8 mouse cellular contexts compared by ENCODE assay signal in genomic region chr2:132485454-132485853, GRCm38 (mm10).
DNase-seq lines count a peak whose midpoint lies in the region; TF ChIP-seq lines count a peak whose summit lies in the region.

No protein-coding gene starts in this region.

- H3K4me3 ChIP-seq in heart, embryonic 10.5 days, result no peak overlapping the region
- H3K4me3 ChIP-seq in MEL (ENCODE audit: control insufficient read depth in 1 of 2, insufficient read depth in 1 of 2, low read depth in 2 of 2, low read length in 2 of 2), result no peak overlapping the region

- H3K79me2 ChIP-seq in MEL (ENCODE audit: control insufficient read depth, insufficient read depth, low read length, poor library complexity), result no peaks in the 10 kb centered on the region

- TF ChIP-seq EP300 in MEL (IDR thresholded peaks at IDR 0.05; ENCODE audit: low read depth in 1 of 2, low read length in 2 of 2), result no peak

- H3K27ac ChIP-seq in heart, embryonic 10.5 days, result no peak overlapping the region
- H3K27ac ChIP-seq in MEL (ENCODE audit: control insufficient read depth, low read depth, low read length), result no peak overlapping the region

- H3K9me3 ChIP-seq in heart, embryonic 10.5 days, result no peaks in the 10 kb centered on the region
- no peaks in the 10 kb centered on the region for H3K9me3 ChIP-seq in MEL (replicated peaks; ENCODE audit: insufficient read depth, low read length)

- H3K4me1 ChIP-seq in heart, embryonic 10.5 days, result no peaks in the 10 kb centered on the region
- H3K4me1 ChIP-seq in MEL (ENCODE audit: control insufficient read depth in 1 of 2, insufficient read depth in 2 of 2, low read length in 2 of 2), result no peaks in the 10 kb centered on the region; a peak in 2 of 4 replicates

- TF ChIP-seq CTCF in MEL (IDR thresholded peaks at IDR 0.05 in 2 of 3, conservative IDR thresholded peaks at IDR 0.05 in 1 of 3; ENCODE audit: control insufficient read depth in 1 of 3, insufficient read depth in 1 of 3, low read depth in 2 of 3, low read length in 3 of 3, poor library complexity in 1 of 3, severe bottlenecking in 1 of 3), result peak; percentile 81 to 87 (median 83)

- H3K36me3 ChIP-seq in heart, embryonic 10.5 days, result no peaks in the 10 kb centered on the region
- H3K36me3 ChIP-seq in MEL (ENCODE audit: control insufficient read depth in 1 of 2, insufficient read depth in 2 of 2, low read length in 2 of 2), result peaks cover 0 to 5% of the 10 kb centered on the region in 2 experiments; a peak in 1 of 4 replicates

- no peak for TF ChIP-seq POLR2A in MEL (IDR thresholded peaks at IDR 0.05; ENCODE audit: control insufficient read depth in 1 of 2, insufficient read depth in 1 of 2, low read depth in 1 of 2, low read length in 2 of 2, poor library complexity in 1 of 2)

- peak; percentile 78 for TF ChIP-seq RAD21 in MEL (IDR thresholded peaks at IDR 0.05; ENCODE audit: low read depth, low read length)

- no peak overlapping the region for H3K9ac ChIP-seq in MEL (ENCODE audit: control insufficient read depth, low read depth, low read length, poor library complexity, severe bottlenecking)

- WGBS in heart, embryonic 10.5 days, result 2% methylated on average over 1 of the region's 1 CpGs

- peak; percentile 46 for DNase-seq in heart, adult 8-10 months (ENCODE audit: low spot score)
- DNase-seq in heart, embryonic 10.5 days (ENCODE audit: low spot score), result no peak
- peak; percentile 53 for DNase-seq in MEL (ENCODE audit: low read depth, low spot score)
- DNase-seq in cerebellum, adult 8-10 months, result peak; percentile 75
- peak; percentile 13 to 58 for DNase-seq in frontal cortex, postnatal 14 days (ENCODE audit: low spot score in 2 of 2)
- peak; percentile 68 to 70 for DNase-seq in kidney, postnatal 4 days
- DNase-seq in lung, postnatal 10 days, result peak; percentile 71
- peak; percentile 28 to 33 for DNase-seq in right cerebral cortex, postnatal 36 days (ENCODE audit: low spot score in 2 of 2)

- H3K27me3 ChIP-seq in heart, embryonic 10.5 days (ENCODE audit: insufficient read depth, poor library complexity, severe bottlenecking), result no peaks in the 10 kb centered on the region
- peaks cover 0 to 3% of the 10 kb centered on the region in 2 experiments; a peak in 1 of 4 replicates for H3K27me3 ChIP-seq in MEL (ENCODE audit: control insufficient read depth in 1 of 2, insufficient read depth in 2 of 2, low read length in 2 of 2)

TF ChIP-seq in MEL, 35 proteins besides CTCF, POLR2A, EP300 and RAD21:
- peak; percentile 66; the same call in 1 of the 2 replicates for TF ChIP-seq MAZ (IDR thresholded peaks at IDR 0.05; ENCODE audit: low read depth, low read length)
- peak; percentile 85 for TF ChIP-seq SMC3 (IDR thresholded peaks at IDR 0.05; ENCODE audit: low read depth, low read length)
- TF ChIP-seq ZC3H11A (IDR thresholded peaks at IDR 0.05; ENCODE audit: low read depth, low read length), result peak; percentile 54
- no peak for TF ChIP-seq GATA1 (IDR thresholded peaks at IDR 0.05; ENCODE audit: low read depth, low read length)
